ENCODE assay signal across 52 mouse cellular contexts in genomic region chr9:20210812-20211211, GRCm38 (mm10). TPM values are rescaled to one million over a fixed set of nuclear protein-coding genes. Genes with fewer than 3 reads are reported as not detected.
"Had no signal": no experiment of that assay in that cellular context is flagged by ENCODE, and none has a peak within 500 bp of the region (broad histone marks: within the 10 kb centered on the region; RNA-seq: fewer than 3 reads in every experiment).

No protein-coding gene starts in this region.

- DNase-seq: heart, postnatal 14 days; heart, postnatal 36 days; heart, postnatal 4 days; kidney, adult 11 months; kidney, adult 18-20 months; kidney, adult 2 months; kidney, adult 8-10 months; kidney, adult 9 months; kidney, postnatal 10 days; kidney, postnatal 14 days; kidney, postnatal 25 days; kidney, postnatal 36 days; kidney, postnatal 4 days; layer of hippocampus, adult 9-11 months; layer of hippocampus, postnatal 36 days had no signal

- H3K4me3 ChIP-seq: heart, embryonic 10.5 days; heart, embryonic 12.5 days; heart, embryonic 13.5 days; heart, embryonic 15.5 days; hindbrain, embryonic 10.5 days; hindbrain, embryonic 12.5 days; hindbrain, embryonic 13.5 days; hindbrain, embryonic 15.5 days; intestine, embryonic 15.5 days; kidney, embryonic 15.5 days; layer of hippocampus, adult 2 months; left cerebral cortex, adult 2 months had no signal

- H3K36me3 ChIP-seq: heart, embryonic 10.5 days; heart, embryonic 12.5 days; heart, embryonic 13.5 days; heart, embryonic 15.5 days; hindbrain, embryonic 10.5 days; hindbrain, embryonic 12.5 days; hindbrain, embryonic 13.5 days; hindbrain, embryonic 15.5 days; intestine, embryonic 15.5 days; kidney, embryonic 15.5 days had no signal

- H3K9me3 ChIP-seq: heart, embryonic 10.5 days; heart, embryonic 15.5 days; intestine, embryonic 15.5 days; kidney, embryonic 15.5 days had no signal

- H3K9ac ChIP-seq: heart, embryonic 12.5 days; heart, embryonic 13.5 days; heart, embryonic 15.5 days; hindbrain, embryonic 12.5 days; hindbrain, embryonic 13.5 days; hindbrain, embryonic 14.5 days; hindbrain, embryonic 15.5 days; intestine, embryonic 15.5 days; kidney, embryonic 15.5 days had no signal

- H3K4me1 ChIP-seq: heart, embryonic 10.5 days; heart, embryonic 12.5 days; heart, embryonic 13.5 days; heart, embryonic 15.5 days; hindbrain, embryonic 10.5 days; hindbrain, embryonic 12.5 days; hindbrain, embryonic 13.5 days; hindbrain, embryonic 15.5 days; intestine, embryonic 15.5 days; kidney, embryonic 15.5 days had no signal

- H3K27me3 ChIP-seq: heart, embryonic 12.5 days; heart, embryonic 13.5 days; heart, embryonic 15.5 days; hindbrain, embryonic 12.5 days; hindbrain, embryonic 13.5 days; hindbrain, embryonic 15.5 days; intestine, embryonic 15.5 days; kidney, embryonic 15.5 days had no signal

- H3K27ac ChIP-seq: heart, embryonic 10.5 days; heart, embryonic 13.5 days; heart, embryonic 15.5 days; hindbrain, embryonic 10.5 days; hindbrain, embryonic 12.5 days; hindbrain, embryonic 13.5 days; hindbrain, embryonic 14.5 days; hindbrain, embryonic 15.5 days; hindbrain, postnatal 0 days; intestine, embryonic 15.5 days; kidney, embryonic 15.5 days; kidney, postnatal 0 days; layer of hippocampus, adult 2 months; left cerebral cortex, adult 2 months had no signal

RNA-seq across cellular contexts. Expression of gene Olfr871, which starts 1.2 kb away (rescaled TPM):
- total RNA-seq: heart, postnatal 14 days; heart, postnatal 25 days; heart, postnatal 36 days; heart, postnatal 4 days; hematopoietic stem cell, adult 5-6 weeks; hindbrain, postnatal 0 days; layer of hippocampus, adult 18-20 months; layer of hippocampus, adult 2 months; layer of hippocampus, adult 8-10 months; layer of hippocampus, postnatal 10 days; layer of hippocampus, postnatal 14 days; layer of hippocampus, postnatal 25 days; layer of hippocampus, postnatal 36 days; left cerebral cortex, adult 18-20 months; left cerebral cortex, adult 2 months; left cerebral cortex, adult 8-10 months had no signal
- polyA plus RNA-seq: heart, embryonic 10.5 days; heart, embryonic 11.5 days; heart, embryonic 12.5 days; heart, embryonic 13.5 days; heart, embryonic 14.5 days; heart, embryonic 15.5 days; heart, embryonic 16.5 days; heart, postnatal 0 days; hindbrain, embryonic 10.5 days; hindbrain, embryonic 11.5 days; hindbrain, embryonic 12.5 days; hindbrain, embryonic 13.5 days; hindbrain, embryonic 14.5 days; hindbrain, embryonic 15.5 days; hindbrain, embryonic 16.5 days; hindbrain, postnatal 0 days; inflammation-experienced regulatory T-cells, adult 6 months; intestine, embryonic 14.5 days; intestine, embryonic 15.5 days; intestine, embryonic 16.5 days; intestine, postnatal 0 days; kidney, adult 2 months; kidney, embryonic 14.5 days; kidney, embryonic 15.5 days; kidney, embryonic 16.5 days; kidney, postnatal 0 days; large intestine, adult 2 months had no signal

RNA-seq across cellular contexts. Expression of gene Olfr872, which starts 26.1 kb away (rescaled TPM):
- total RNA-seq: heart, postnatal 14 days; heart, postnatal 25 days; heart, postnatal 36 days; heart, postnatal 4 days; hematopoietic stem cell, adult 5-6 weeks; hindbrain, postnatal 0 days; layer of hippocampus, adult 18-20 months; layer of hippocampus, adult 2 months; layer of hippocampus, adult 8-10 months; layer of hippocampus, postnatal 10 days; layer of hippocampus, postnatal 14 days; layer of hippocampus, postnatal 25 days; layer of hippocampus, postnatal 36 days; left cerebral cortex, adult 18-20 months; left cerebral cortex, adult 2 months; left cerebral cortex, adult 8-10 months had no signal
- polyA plus RNA-seq: heart, embryonic 10.5 days; heart, embryonic 11.5 days; heart, embryonic 12.5 days; heart, embryonic 13.5 days; heart, embryonic 14.5 days; heart, embryonic 15.5 days; heart, embryonic 16.5 days; heart, postnatal 0 days; hindbrain, embryonic 10.5 days; hindbrain, embryonic 11.5 days; hindbrain, embryonic 12.5 days; hindbrain, embryonic 13.5 days; hindbrain, embryonic 14.5 days; hindbrain, embryonic 15.5 days; hindbrain, embryonic 16.5 days; hindbrain, postnatal 0 days; inflammation-experienced regulatory T-cells, adult 6 months; intestine, embryonic 14.5 days; intestine, embryonic 15.5 days; intestine, embryonic 16.5 days; intestine, postnatal 0 days; kidney, adult 2 months; kidney, embryonic 14.5 days; kidney, embryonic 15.5 days; kidney, embryonic 16.5 days; kidney, postnatal 0 days; large intestine, adult 2 months had no signal

RNA-seq across cellular contexts. Expression of gene Olfr870, which starts 37.0 kb away (rescaled TPM):
- total RNA-seq: heart, postnatal 14 days; heart, postnatal 25 days; heart, postnatal 36 days; heart, postnatal 4 days; hematopoietic stem cell, adult 5-6 weeks; hindbrain, postnatal 0 days; layer of hippocampus, adult 18-20 months; layer of hippocampus, adult 2 months; layer of hippocampus, adult 8-10 months; layer of hippocampus, postnatal 10 days; layer of hippocampus, postnatal 14 days; layer of hippocampus, postnatal 25 days; layer of hippocampus, postnatal 36 days; left cerebral cortex, adult 18-20 months; left cerebral cortex, adult 2 months; left cerebral cortex, adult 8-10 months had no signal
- polyA plus RNA-seq: heart, embryonic 10.5 days; heart, embryonic 11.5 days; heart, embryonic 12.5 days; heart, embryonic 13.5 days; heart, embryonic 14.5 days; heart, embryonic 15.5 days; heart, embryonic 16.5 days; heart, postnatal 0 days; hindbrain, embryonic 10.5 days; hindbrain, embryonic 11.5 days; hindbrain, embryonic 12.5 days; hindbrain, embryonic 13.5 days; hindbrain, embryonic 14.5 days; hindbrain, embryonic 15.5 days; hindbrain, embryonic 16.5 days; hindbrain, postnatal 0 days; inflammation-experienced regulatory T-cells, adult 6 months; intestine, embryonic 14.5 days; intestine, embryonic 15.5 days; intestine, embryonic 16.5 days; intestine, postnatal 0 days; kidney, adult 2 months; kidney, embryonic 14.5 days; kidney, embryonic 15.5 days; kidney, embryonic 16.5 days; kidney, postnatal 0 days; large intestine, adult 2 months had no signal
